Mouse (Mus musculus) kidney, postnatal 0 days (tissue): ENCODE data around the gene Slc30a3. TPM values are rescaled to one million over a fixed set of nuclear protein-coding genes. Genes with fewer than 3 reads are reported as not detected.

Experiments
- ATAC-seq: fragments of 200-750 bp; cut with Nextera tagmentation; replicated peaks from 2 replicates; pipeline ENCODE4 v1.8.0; 2017; ENCODE audit warnings: low read depth, moderate number of reproducible peaks, moderate TSS enrichment, moderate library complexity; ENCODE audit not compliant: low FRiP score
- DNase-seq: peaks from one replicate; pipeline ENCODE4 v3.0.0-alpha.2; 2016; ENCODE audit warnings: low spot score
- H3K27ac ChIP-seq: fragments of 300-500 bp; sonication (generic); 2 replicates; pipeline ENCODE4 v1.5.1; 2014; ENCODE audit warnings: mild to moderate bottlenecking
- H3K27me3 ChIP-seq: fragments of 300-500 bp; sonication (generic); 2 replicates; pipeline ENCODE4 v1.6.1; 2014; ENCODE audit warnings: low read length, mixed read lengths; ENCODE audit not compliant: insufficient read depth
- H3K36me3 ChIP-seq: fragments of 300-500 bp; sonication (generic); 2 replicates; pipeline ENCODE4 v1.6.1; 2014; ENCODE audit warnings: low read length, mixed read lengths; ENCODE audit not compliant: insufficient read depth
- H3K4me1 ChIP-seq: fragments of 300-500 bp; sonication (generic); replicated peaks from 2 replicates; pipeline ENCODE4 v1.6.1; 2014; ENCODE audit warnings: antibody characterized with exemption, low read length, mixed read lengths; ENCODE audit not compliant: insufficient read depth
- H3K4me2 ChIP-seq: fragments of 300-500 bp; sonication (generic); 2 replicates; pipeline ENCODE4 v1.6.1; 2014; ENCODE audit warnings: mild to moderate bottlenecking, low read length, moderate library complexity, mixed read lengths
- H3K4me3 ChIP-seq: fragments of 300-500 bp; sonication (generic); replicated peaks from 2 replicates; pipeline ENCODE4 v1.5.1; 2014; ENCODE audit warnings: low read depth, low read length
- H3K9ac ChIP-seq: fragments of 300-500 bp; sonication (generic); 2 replicates; pipeline ENCODE4 v1.6.1; 2014; ENCODE audit warnings: low read depth, low read length
- H3K9me3 ChIP-seq: fragments of 300-500 bp; sonication (generic); replicated peaks from 2 replicates; pipeline ENCODE4 v1.6.1; 2016; ENCODE audit warnings: low read length, inconsistent platforms, mixed read lengths
- CTCF ChIP-seq: IDR thresholded peaks from 2 replicates; pipeline ENCODE4 v1.5.1; 2016; ENCODE audit warnings: antibody characterized with exemption, low read depth, mild to moderate bottlenecking, moderate library complexity
- WGBS: fragments of 180-500 bp; shearing (Covaris S2); extraction: QIAGEN DNeasy Blood & Tissue Kit; methylation state at CpG from one replicate; pipeline ENCODE4 v1.1.7; 2014; 5-methylcytosine and 5-hydroxymethylcytosine counted together
- polyA plus RNA-seq: library from polyadenylated mRNA; unstranded; fragments of >200 nt; fragmentation: Nextera tagmentation; extraction: Ambion mirVana; gene quantifications from 2 replicates; pipeline ENCODE4 v1.2.1, GENCODE M21; 2015

The Slc30a3 gene
- polyA plus RNA-seq, 1 experiment from 2014 or later, result 1.1 TPM

GRCm38 (mm10) chr5:31138241-31138967, 30.4 kb upstream of the Slc30a3 start, which contains the start of gene Ucn:
Gene Ucn, minus strand, starts transcription at chr5:31138829.
- peaks cover 7% of the 10 kb centered on the region; the same call in 1 of the 2 replicates for H3K4me1 ChIP-seq
- peaks cover 48% of the 10 kb centered on the region for H3K27me3 ChIP-seq
- no peak for TF ChIP-seq CTCF
- H3K4me3 ChIP-seq, result peak within 1 kb of the TSS; percentile 20
- DNase-seq, result peak; percentile 36
- H3K9ac ChIP-seq, result no peak within 1 kb of the TSS
- WGBS, result under 1% methylated on average over 52 of the region's 52 CpGs
- no peak within 1 kb of the TSS for H3K27ac ChIP-seq
- H3K9me3 ChIP-seq, result no peaks in the 10 kb centered on the region
- H3K4me2 ChIP-seq, result peak within 1 kb of the TSS; percentile 40
- no peaks in the 10 kb centered on the region for H3K36me3 ChIP-seq
- ATAC-seq, result no peak; the same call in 1 of the 2 replicates

- H3K9ac ChIP-seq, result no peak overlapping the region
- TF ChIP-seq CTCF, result no peak
- no peaks in the 10 kb centered on the region for H3K9me3 ChIP-seq
- peak overlapping the region; percentile 20; the same call in 1 of the 2 replicates for H3K4me3 ChIP-seq
- no peak for ATAC-seq
- peak overlapping the region; percentile 40 for H3K4me2 ChIP-seq
- H3K27me3 ChIP-seq, result peaks cover 48% of the 10 kb centered on the region
- H3K27ac ChIP-seq, result no peak overlapping the region
- no peak for DNase-seq
- peaks cover 7% of the 10 kb centered on the region; the same call in 1 of the 2 replicates for H3K4me1 ChIP-seq
- 1% methylated on average over 13 of the region's 13 CpGs for WGBS
- no peaks in the 10 kb centered on the region for H3K36me3 ChIP-seq
Observed at GRCm38 (mm10) chr5:31137658-31138057, 29.6 kb upstream of the Slc30a3 start.

- TF ChIP-seq CTCF, result no peak
- no peak for ATAC-seq
Observed at GRCm38 (mm10) chr5:31136730-31137424, 28.8 kb upstream of the Slc30a3 start.

GRCm38 (mm10) chr5:31126050-31126449, 18.0 kb upstream of the Slc30a3 start:
- no peak overlapping the region for H3K9ac ChIP-seq
- no peak overlapping the region for H3K4me3 ChIP-seq
- no peaks in the 10 kb centered on the region for H3K4me1 ChIP-seq
- DNase-seq, result no peak
- H3K36me3 ChIP-seq, result no peaks in the 10 kb centered on the region
- H3K27ac ChIP-seq, result no peak overlapping the region
- 39% methylated on average over 5 of the region's 5 CpGs for WGBS
- no peak for ATAC-seq
- no peaks in the 10 kb centered on the region for H3K27me3 ChIP-seq
- no peak overlapping the region for H3K4me2 ChIP-seq
- H3K9me3 ChIP-seq, result no peaks in the 10 kb centered on the region
- TF ChIP-seq CTCF, result no peak

More at GRCm38 (mm10) chr5:31136730-31137424, 28.8 kb upstream of the Slc30a3 start:
- Histone ChIP-seq H3K27ac (no peak overlapping the region), H3K9ac (no peak overlapping the region), H3K4me1 (peaks cover 7% of the 10 kb centered on the region; the same call in 1 of the 2 replicates), H3K4me3 (peak overlapping the region; percentile 20; the same call in 1 of the 2 replicates), H3K27me3 (peaks cover 48% of the 10 kb centered on the region), H3K36me3 (no peaks in the 10 kb centered on the region), H3K9me3 (no peaks in the 10 kb centered on the region), H3K4me2 (no peak overlapping the region)
- WGBS, result 1% methylated on average over 33 of the region's 33 CpGs
- no peak for DNase-seq

- no peak for ATAC-seq
- H3K9me3 ChIP-seq, result no peaks in the 10 kb centered on the region
- H3K9ac ChIP-seq, result no peak overlapping the region
- H3K4me2 ChIP-seq, result no peak overlapping the region
- H3K4me3 ChIP-seq, result no peak overlapping the region
- WGBS, result 39% methylated on average over 2 of the region's 2 CpGs
- H3K27me3 ChIP-seq, result no peaks in the 10 kb centered on the region
- no peak for DNase-seq
- H3K36me3 ChIP-seq, result no peaks in the 10 kb centered on the region
- no peaks in the 10 kb centered on the region for H3K4me1 ChIP-seq
- H3K27ac ChIP-seq, result no peak overlapping the region
- no peak for TF ChIP-seq CTCF
Observed at GRCm38 (mm10) chr5:31123481-31123880, 15.4 kb upstream of the Slc30a3 start.

GRCm38 (mm10) chr5:31121111-31121510, 13.1 kb upstream of the Slc30a3 start:
- 71% methylated on average over 8 of the region's 8 CpGs for WGBS
- Histone ChIP-seq H3K4me1 (no peaks in the 10 kb centered on the region), H3K9me3 (no peaks in the 10 kb centered on the region), H3K9ac (no peak overlapping the region), H3K27ac (no peak overlapping the region), H3K27me3 (no peaks in the 10 kb centered on the region), H3K4me2 (no peak overlapping the region), H3K4me3 (no peak overlapping the region), H3K36me3 (no peaks in the 10 kb centered on the region)
- ATAC-seq (no peak), DNase-seq (no peak)
- TF ChIP-seq CTCF, result no peak
